Mouse (Mus musculus): ENCODE data around the gene Crybg1. TPM values are rescaled to one million over a fixed set of nuclear protein-coding genes. Genes with fewer than 3 reads are reported as not detected.
A peak's percentile ranks its signal among the peaks of the same experiment; 100 is the strongest.

Crybg1 gene
- polyA plus RNA-seq, 1 experiment from 2014 or later: 0.16 TPM

DNA sequence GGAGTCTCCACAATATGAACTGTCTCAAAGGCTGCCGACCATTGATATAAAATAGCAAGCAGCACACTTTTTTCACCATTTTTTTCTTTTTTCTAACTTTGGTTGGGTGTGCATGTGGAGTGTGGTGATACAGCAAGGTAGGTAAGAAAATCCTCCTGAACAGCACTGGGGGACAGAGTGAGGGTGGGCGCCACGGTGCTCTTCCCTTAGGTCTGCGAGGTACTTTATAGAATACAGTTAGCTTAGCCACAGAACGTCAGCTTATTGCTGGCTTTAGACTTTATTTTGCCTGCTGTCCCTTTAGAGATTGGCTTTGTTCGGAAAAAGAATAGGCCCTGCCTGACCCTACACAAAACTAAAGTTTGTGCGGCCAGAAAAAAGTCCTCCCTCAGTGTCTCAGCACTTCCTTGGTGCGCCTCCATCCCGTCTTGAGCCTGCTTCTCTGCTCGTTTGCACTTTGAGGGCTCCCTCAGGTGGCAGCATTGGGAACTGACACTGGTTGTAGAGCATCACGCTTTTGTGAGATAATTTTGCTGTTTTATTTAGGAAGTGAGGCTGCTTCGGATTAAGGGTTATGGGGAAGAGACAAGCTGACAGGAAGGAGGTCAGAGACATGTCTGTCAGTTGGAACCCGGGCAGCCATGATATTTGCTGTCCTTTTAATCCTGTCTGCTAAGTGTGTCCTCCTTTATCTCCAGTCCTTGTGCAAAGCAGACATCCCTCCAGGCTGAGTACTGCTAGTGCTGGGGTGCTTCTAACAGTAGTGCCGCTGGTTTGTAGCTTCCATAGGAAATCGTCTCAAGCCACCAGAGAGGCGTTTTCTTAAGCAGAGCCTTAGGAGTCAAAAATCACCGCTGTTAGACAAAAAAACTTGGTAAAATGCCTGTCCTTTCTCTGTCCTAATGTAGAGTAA is 229.7 kb downstream of the Crybg1 start:
- Histone ChIP-seq H3K4me3 (no peak overlapping the region), H3K27me3 (ENCODE audit: poor library complexity, severe bottlenecking) (no peaks in the 10 kb centered on the region), H3K27ac (no peak overlapping the region), H3K9me3 (no peaks in the 10 kb centered on the region), H3K36me3 (replicated peaks) (peaks cover 24% of the 10 kb centered on the region), H3K4me1 (no peaks in the 10 kb centered on the region)
- peak; percentile 75 for DNase-seq (ENCODE audit: extremely low spot score, low spot score)
- 42% methylated on average over 17 of the region's 17 CpGs for WGBS

DNA sequence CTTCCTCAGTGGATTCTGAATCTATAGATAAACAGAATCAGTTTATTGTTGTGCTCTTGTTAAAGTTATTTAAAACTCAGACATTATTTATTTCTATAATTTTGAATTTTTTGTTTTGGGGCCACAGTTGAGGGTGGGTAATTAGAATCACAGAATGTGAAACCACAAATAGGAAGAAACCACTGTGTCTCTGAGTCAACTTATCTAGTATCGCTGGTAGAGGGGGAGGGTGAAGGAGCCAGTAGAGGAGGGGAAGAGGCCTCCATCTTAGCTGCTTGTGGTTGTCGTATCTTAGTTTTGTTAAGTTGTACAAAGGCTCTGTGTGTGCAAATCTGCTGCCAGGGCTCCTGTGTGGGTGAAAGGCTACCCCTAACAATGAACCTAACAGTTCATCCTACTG is 231.9 kb downstream of the Crybg1 start:
- no peaks in the 10 kb centered on the region for H3K9me3 ChIP-seq
- H3K36me3 ChIP-seq (replicated peaks): peaks cover 13% of the 10 kb centered on the region
- H3K27ac ChIP-seq: no peak overlapping the region
- H3K27me3 ChIP-seq (ENCODE audit: poor library complexity, severe bottlenecking): no peaks in the 10 kb centered on the region
- WGBS: 85% methylated on average over 2 of the region's 2 CpGs
- DNase-seq (ENCODE audit: extremely low spot score, low spot score): no peak
- H3K4me3 ChIP-seq: no peak overlapping the region
- no peaks in the 10 kb centered on the region for H3K4me1 ChIP-seq

DNA sequence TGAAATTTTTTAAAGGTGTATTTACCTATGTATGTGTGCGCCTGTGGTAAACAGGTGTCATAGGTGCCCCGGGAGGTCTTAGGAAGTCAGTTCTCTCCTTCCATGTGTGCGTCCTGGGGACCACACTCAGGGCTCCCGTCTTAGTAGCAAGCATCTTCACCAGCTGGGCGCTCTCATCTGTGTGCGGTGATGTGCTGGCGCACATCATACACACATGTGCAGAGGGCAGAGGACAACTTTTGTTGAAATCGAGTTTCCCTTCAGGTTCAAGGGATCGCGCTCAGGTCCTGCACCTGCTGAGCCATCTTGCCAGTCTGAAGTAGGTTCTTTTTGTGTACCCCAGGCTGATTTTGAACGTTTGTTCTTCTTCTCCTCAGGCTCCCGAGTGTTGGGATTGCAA is 232.5 kb downstream of the Crybg1 start:
- no peaks in the 10 kb centered on the region for H3K9me3 ChIP-seq
- no peaks in the 10 kb centered on the region for H3K4me1 ChIP-seq
- no peak overlapping the region for H3K4me3 ChIP-seq
- WGBS: 84% methylated on average over 12 of the region's 12 CpGs
- H3K36me3 ChIP-seq (replicated peaks): peaks cover 13% of the 10 kb centered on the region
- H3K27me3 ChIP-seq (ENCODE audit: poor library complexity, severe bottlenecking): no peaks in the 10 kb centered on the region
- H3K27ac ChIP-seq: no peak overlapping the region
- no peak for DNase-seq (ENCODE audit: extremely low spot score, low spot score)

DNA sequence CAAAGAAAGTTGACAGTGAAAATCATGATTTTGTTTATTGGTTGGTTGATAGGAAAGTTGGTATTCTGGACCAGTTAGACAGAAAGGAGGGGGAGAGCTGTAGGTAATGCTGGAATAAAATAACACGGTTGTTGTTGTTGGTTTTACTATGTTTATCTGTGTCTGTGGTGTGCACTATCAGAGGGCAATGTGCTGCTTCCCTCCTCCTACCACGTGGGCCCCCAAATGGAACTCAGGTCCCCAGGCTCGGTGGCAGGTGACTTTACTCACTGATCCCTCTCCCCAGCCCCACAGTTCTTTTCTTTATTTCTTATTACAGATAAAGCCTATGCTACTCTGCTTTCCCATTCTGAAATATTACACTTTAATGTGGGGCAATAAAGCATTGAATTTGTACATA is 236.4 kb downstream of the Crybg1 start:
- H3K27me3 ChIP-seq (ENCODE audit: poor library complexity, severe bottlenecking): no peaks in the 10 kb centered on the region
- WGBS: 82% methylated on average over 3 of the region's 3 CpGs
- H3K9me3 ChIP-seq: no peaks in the 10 kb centered on the region
- no peak overlapping the region for H3K27ac ChIP-seq
- no peaks in the 10 kb centered on the region for H3K4me1 ChIP-seq
- no peak for DNase-seq (ENCODE audit: extremely low spot score, low spot score)
- no peak overlapping the region for H3K4me3 ChIP-seq
- peaks cover 19% of the 10 kb centered on the region for H3K36me3 ChIP-seq (replicated peaks)

DNA sequence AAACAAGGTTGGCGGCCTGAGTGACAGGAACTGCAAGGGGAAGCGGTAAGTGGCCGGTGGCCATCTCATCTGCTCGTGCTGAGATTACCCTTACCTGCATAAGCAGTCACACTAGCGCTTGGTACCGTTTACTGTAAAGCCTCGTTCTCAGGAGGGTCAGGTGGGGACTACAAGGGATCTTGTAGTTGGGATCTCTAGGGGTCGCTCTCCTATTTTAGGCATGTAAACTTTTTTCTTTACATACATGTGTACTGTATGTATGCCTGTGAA is 237.8 kb downstream of the Crybg1 start:
- WGBS: 93% methylated on average over 8 of the region's 8 CpGs
- peaks cover 19% of the 10 kb centered on the region for H3K36me3 ChIP-seq (replicated peaks)
- H3K27me3 ChIP-seq (ENCODE audit: poor library complexity, severe bottlenecking): no peaks in the 10 kb centered on the region
- no peak overlapping the region for H3K27ac ChIP-seq
- H3K4me3 ChIP-seq: no peak overlapping the region
- H3K4me1 ChIP-seq: no peaks in the 10 kb centered on the region
- H3K9me3 ChIP-seq: no peaks in the 10 kb centered on the region
- DNase-seq (ENCODE audit: extremely low spot score, low spot score): no peak

DNA sequence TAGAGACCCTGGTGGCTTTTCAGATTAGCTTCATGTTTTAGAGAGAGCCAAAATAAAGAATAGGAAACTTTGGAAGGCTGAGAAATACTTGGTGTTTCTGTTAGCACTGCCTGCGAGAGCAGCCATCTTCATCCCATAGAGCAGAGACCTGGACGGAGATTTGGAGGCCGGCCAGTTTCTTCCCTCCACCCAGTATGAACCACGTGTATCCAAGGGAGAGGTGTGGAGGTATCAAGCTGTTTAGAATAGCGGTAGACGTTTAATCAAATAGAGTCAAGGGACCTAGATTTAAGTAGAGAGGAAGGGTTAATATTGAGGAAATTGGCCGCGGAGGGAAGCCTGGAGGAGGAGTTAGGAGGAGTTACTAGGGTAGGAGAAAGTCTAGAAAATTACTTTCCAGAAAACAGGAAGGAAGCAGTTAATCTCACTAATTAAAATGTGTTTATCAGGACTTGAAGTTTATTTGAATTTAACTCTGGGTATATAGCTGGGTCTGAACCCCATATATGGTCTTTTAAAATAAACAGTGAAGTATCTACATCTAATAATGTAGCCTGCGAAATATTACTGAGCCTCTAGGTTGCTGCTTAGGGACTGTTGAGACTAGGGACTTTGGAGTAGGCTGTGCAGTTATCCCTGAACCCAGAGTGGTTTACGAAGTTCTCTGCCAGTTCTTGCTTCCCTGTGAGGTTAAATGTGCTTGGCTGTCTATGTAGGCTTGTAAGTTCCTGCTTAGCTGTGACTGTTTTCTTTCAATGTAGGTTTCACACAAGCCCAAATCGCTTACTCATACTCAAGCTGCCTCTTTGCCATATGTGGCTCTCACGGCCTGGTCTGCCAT is 238.4 kb downstream of the Crybg1 start:
- no peak for DNase-seq (ENCODE audit: extremely low spot score, low spot score)
- H3K9me3 ChIP-seq: no peaks in the 10 kb centered on the region
- H3K27me3 ChIP-seq (ENCODE audit: poor library complexity, severe bottlenecking): no peaks in the 10 kb centered on the region
- H3K4me3 ChIP-seq: no peak overlapping the region
- 94% methylated on average over 12 of the region's 12 CpGs for WGBS
- H3K4me1 ChIP-seq: no peaks in the 10 kb centered on the region
- H3K27ac ChIP-seq: no peak overlapping the region
- peaks cover 19% of the 10 kb centered on the region for H3K36me3 ChIP-seq (replicated peaks)

DNA sequence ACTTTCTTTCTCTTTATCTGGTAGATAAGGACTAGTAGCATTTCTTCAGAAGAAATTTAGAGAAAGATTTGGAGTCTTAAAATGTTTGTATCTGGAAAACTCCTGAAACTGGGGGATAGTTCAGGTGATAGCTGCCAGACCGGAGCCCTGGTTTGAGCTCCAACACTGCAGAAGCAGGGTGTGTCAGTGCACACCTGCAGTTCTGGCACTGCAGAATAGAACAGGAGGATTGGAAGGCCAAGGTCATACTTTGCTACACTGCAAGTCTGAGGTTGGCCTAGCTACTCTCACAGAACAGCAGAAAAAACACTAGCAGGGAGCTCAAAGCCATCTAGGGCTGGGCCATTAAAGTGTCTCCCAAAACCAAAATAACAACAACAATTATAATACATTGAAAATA is 244.1 kb downstream of the Crybg1 start:
- Histone ChIP-seq H3K9me3 (no peaks in the 10 kb centered on the region), H3K4me1 (peaks cover 22% of the 10 kb centered on the region), H3K4me3 (no peak overlapping the region), H3K27me3 (ENCODE audit: poor library complexity, severe bottlenecking) (no peaks in the 10 kb centered on the region), H3K36me3 (replicated peaks) (no peaks in the 10 kb centered on the region), H3K27ac (no peak overlapping the region)
- WGBS: 95% methylated on average over 1 of the region's 1 CpGs
- DNase-seq (ENCODE audit: extremely low spot score, low spot score): no peak

DNA sequence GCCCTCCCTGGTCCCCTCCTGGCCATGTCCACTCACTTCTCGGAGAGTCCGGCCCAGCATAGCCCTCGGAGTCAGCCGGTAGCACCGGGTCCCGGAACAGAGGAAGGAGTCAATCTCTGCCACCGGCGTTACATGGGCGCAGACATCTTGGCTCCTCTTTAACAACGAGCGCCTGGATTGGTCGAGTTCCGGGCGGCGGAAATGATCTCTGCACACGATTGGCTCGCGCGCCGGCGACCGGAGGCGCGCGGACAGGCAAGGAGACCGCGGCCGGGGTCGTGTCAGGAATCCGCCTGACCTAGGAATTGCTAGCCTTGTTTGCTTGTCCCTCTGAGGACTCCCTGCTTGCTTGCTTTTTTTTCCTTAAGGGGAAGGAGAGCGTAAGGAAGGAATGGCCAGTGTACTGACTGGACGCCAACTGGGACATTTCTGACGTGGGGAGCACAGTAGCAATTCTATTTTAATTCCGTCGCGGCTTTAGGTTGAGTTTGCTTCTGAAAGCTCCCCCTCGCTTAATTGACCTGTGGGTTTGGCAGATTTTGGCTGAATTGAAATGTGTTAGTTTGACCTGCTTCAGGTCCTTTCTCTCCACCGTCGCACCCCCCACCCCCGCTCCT is 247.0 kb downstream of the Crybg1 start, which contains the start of the genes Qrsl1 and Rtn4ip1:
TSS of gene Qrsl1 (minus strand) at position 168 of the 617 bp plus-strand sequence.
TSS of gene Rtn4ip1 (plus strand) at position 230 of the 617 bp plus-strand sequence.
- Histone ChIP-seq H3K27ac (peak within 1 kb of the TSS; percentile 95), H3K4me1 (peaks cover 22% of the 10 kb centered on the region), H3K36me3 (replicated peaks) (peaks cover 18% of the 10 kb centered on the region; the same call in 1 of the 2 replicates), H3K27me3 (ENCODE audit: poor library complexity, severe bottlenecking) (no peaks in the 10 kb centered on the region), H3K9me3 (no peaks in the 10 kb centered on the region), H3K4me3 (peak within 1 kb of the TSS; percentile 88)
- DNase-seq (ENCODE audit: extremely low spot score, low spot score): peak; percentile 96
- under 1% methylated on average over 40 of the region's 40 CpGs for WGBS

DNA sequence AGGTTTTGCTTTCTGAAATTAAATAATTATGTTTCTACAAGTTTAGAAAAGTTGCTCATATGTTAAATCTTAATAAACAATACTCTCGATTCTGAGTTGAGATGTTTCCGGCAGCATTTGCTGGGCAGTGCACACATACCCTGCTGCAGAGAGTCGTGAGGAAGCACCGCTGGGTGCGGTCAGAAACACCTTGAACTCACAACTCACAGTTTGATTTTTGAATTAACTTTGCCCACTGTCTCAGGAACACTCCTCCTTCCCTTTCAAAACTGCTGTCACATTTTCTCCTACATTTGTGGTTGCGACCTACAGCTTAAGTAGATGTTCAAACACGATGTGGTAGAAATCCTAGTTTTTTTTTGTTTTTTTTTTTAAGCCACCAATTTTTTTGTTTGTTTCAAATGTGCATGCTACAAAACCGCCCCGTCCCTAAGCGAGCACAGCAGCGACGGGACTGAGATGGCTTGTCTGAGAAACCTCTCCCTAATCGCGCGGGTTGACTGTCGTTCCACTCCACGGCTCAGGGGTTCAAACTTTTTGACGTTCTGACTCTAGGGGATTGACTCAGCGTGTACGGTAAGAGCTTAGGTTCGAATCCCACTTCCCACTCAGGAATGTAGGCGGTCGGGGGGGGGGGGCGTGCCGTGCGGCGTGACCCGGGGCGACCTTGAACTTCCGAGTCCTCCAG is 247.6 kb downstream of the Crybg1 start:
- Histone ChIP-seq H3K4me1 (peaks cover 22% of the 10 kb centered on the region), H3K9me3 (no peaks in the 10 kb centered on the region), H3K27me3 (ENCODE audit: poor library complexity, severe bottlenecking) (no peaks in the 10 kb centered on the region), H3K36me3 (replicated peaks) (peaks cover 21% of the 10 kb centered on the region), H3K4me3 (peak overlapping the region; percentile 88), H3K27ac (peak overlapping the region; percentile 95)
- no peak for DNase-seq (ENCODE audit: extremely low spot score, low spot score)
- WGBS: 10% methylated on average over 30 of the region's 30 CpGs

Other genes starting within 250 kb of the Crybg1 start
- 25.2 and 28.8 TPM in 2 replicates for gene Qrsl1, start 247.1 kb downstream of the Crybg1 start, polyA plus RNA-seq (2016; fragmentation: Nextera tagmentation; extraction: Ambion mirVana)
- gene Rtn4ip1, start 247.0 kb downstream of the Crybg1 start, polyA plus RNA-seq (2016; fragmentation: Nextera tagmentation; extraction: Ambion mirVana): 22.0 and 23.5 TPM in 2 replicates
- gene Atg5, start 119.5 kb upstream of the Crybg1 start, polyA plus RNA-seq (2016; fragmentation: Nextera tagmentation; extraction: Ambion mirVana): 56.1 and 59.1 TPM in 2 replicates

All from forebrain, embryonic 10.5 days (tissue).